Mouse (Mus musculus): Measurements from ENCODE around the gene 2010003K11Rik.
A peak's percentile ranks its signal among the peaks of the same experiment; 100 is the strongest.

2010003K11Rik gene

GRCm38 (mm10) chr19:4497263-4497973, 965 bp downstream of the 2010003K11Rik start:
- DNase-seq (ENCODE audit: low read depth, low spot score) = peak; percentile 70

- DNase-seq (ENCODE audit: low read depth, low spot score) = no peak
These were observed 1.7 kb downstream of the 2010003K11Rik start for GRCm38 (mm10) chr19:4496535-4497262.

- no peak for DNase-seq (ENCODE audit: low read depth, low spot score)
These were observed 2.6 kb downstream of the 2010003K11Rik start for GRCm38 (mm10) chr19:4495814-4496213.

- DNase-seq (ENCODE audit: low read depth, low spot score) = no peak
These were observed 3.7 kb downstream of the 2010003K11Rik start for GRCm38 (mm10) chr19:4494707-4495106.

GRCm38 (mm10) chr19:4492526-4493296, 5.7 kb downstream of the 2010003K11Rik start:
- no peak for DNase-seq (ENCODE audit: low read depth, low spot score)

- no peak for DNase-seq (ENCODE audit: low read depth, low spot score)
These were observed 7.2 kb downstream of the 2010003K11Rik start for GRCm38 (mm10) chr19:4491080-4491695.

GRCm38 (mm10) chr19:4487877-4488276, 10.5 kb downstream of the 2010003K11Rik start:
- DNase-seq (ENCODE audit: low read depth, low spot score) = no peak

- no peak for DNase-seq (ENCODE audit: low read depth, low spot score)
These were observed 13.4 kb downstream of the 2010003K11Rik start for GRCm38 (mm10) chr19:4485006-4485405.

GRCm38 (mm10) chr19:4482111-4482859, 16.1 kb downstream of the 2010003K11Rik start:
- no peak for DNase-seq (ENCODE audit: low read depth, low spot score)

GRCm38 (mm10) chr19:4481326-4481725, 17.1 kb downstream of the 2010003K11Rik start:
- no peak for DNase-seq (ENCODE audit: low read depth, low spot score)

GRCm38 (mm10) chr19:4480041-4480440, 18.3 kb downstream of the 2010003K11Rik start:
- DNase-seq (ENCODE audit: low read depth, low spot score) = no peak

- peak; percentile 29 for DNase-seq (ENCODE audit: low read depth, low spot score)
These were observed 20.2 kb downstream of the 2010003K11Rik start for GRCm38 (mm10) chr19:4478190-4478516.

GRCm38 (mm10) chr19:4477345-4478189, 20.8 kb downstream of the 2010003K11Rik start, which contains the start of gene Syt12:
Syt12 (minus strand) TSS chr19:4477447.
- no peak for DNase-seq (ENCODE audit: low read depth, low spot score)

GRCm38 (mm10) chr19:4476601-4477257, 21.7 kb downstream of the 2010003K11Rik start:
- no peak for DNase-seq (ENCODE audit: low read depth, low spot score)

- no peak for DNase-seq (ENCODE audit: low read depth, low spot score)
These were observed 23.0 kb downstream of the 2010003K11Rik start for GRCm38 (mm10) chr19:4475224-4475925.

GRCm38 (mm10) chr19:4474739-4475138, 23.6 kb downstream of the 2010003K11Rik start:
- no peak for DNase-seq (ENCODE audit: low read depth, low spot score)

- no peak for DNase-seq (ENCODE audit: low read depth, low spot score)
These were observed 24.8 kb downstream of the 2010003K11Rik start for GRCm38 (mm10) chr19:4473549-4473948.

GRCm38 (mm10) chr19:4468363-4468762, 30.0 kb downstream of the 2010003K11Rik start:
- peak; percentile 51 for DNase-seq (ENCODE audit: low read depth, low spot score)

GRCm38 (mm10) chr19:4464666-4465065, 33.7 kb downstream of the 2010003K11Rik start:
- no peak for DNase-seq (ENCODE audit: low read depth, low spot score)

Data from A20 (cell line).